Mouse (Mus musculus): ENCODE data around the gene Zfp821. TPM values are rescaled to one million over a fixed set of nuclear protein-coding genes. Genes with fewer than 3 reads are reported as not detected.

Zfp821 gene
- polyA plus RNA-seq, 1 experiment from 2014 or later = 12.2 TPM

DNA sequence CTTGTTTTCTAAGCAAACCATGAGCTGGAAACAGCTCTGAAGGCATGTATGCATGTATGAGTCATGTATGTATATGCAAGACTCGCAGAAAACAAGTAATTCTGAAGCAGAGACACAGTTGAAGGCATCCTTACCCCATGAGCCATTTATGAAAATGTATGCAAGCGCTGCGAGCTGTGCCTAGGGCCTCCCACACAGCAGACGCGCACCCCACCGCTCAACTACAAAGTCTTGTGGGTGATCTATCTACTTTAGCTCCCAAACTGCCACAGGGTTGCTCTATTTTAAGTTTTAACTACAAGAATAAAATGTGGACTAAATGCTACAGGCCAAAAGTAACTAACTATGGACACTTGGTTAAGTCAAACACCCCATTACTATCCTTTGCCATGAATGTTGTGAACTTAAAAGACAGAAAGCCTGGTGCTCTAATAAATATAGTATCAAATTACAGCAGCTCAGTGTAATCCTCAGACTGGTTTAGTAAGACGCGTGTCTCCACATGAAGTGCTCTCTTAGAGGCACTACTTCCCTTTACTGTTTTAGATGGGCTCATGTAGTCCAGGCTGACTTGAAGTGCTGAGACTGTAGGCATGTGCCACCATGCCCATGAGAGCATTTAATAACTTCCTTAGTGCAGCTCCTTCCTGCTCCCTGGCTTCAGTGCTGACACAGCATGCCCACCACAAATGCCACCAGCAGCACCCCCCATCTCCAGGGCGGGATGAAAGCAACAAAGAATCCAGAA is 29.3 kb upstream of the Zfp821 start:
- H3K4me1 ChIP-seq (replicated peaks; ENCODE audit: control insufficient read depth, insufficient read depth) = no peaks in the 10 kb centered on the region
- no peak for TF ChIP-seq EP300 (optimal IDR thresholded peaks at IDR 0.05)
- TF ChIP-seq CTCF (IDR thresholded peaks at IDR 0.05; ENCODE audit: low read depth) = no peak
- WGBS = 79% methylated on average over 9 of the region's 9 CpGs
- H3K4me3 ChIP-seq (ENCODE audit: low read depth, low read length) = no peak overlapping the region
- no peaks in the 10 kb centered on the region for H3K9me3 ChIP-seq (ENCODE audit: control insufficient read depth, low read length)
- no peak overlapping the region for H3K9ac ChIP-seq (ENCODE audit: low read length)
- H3K4me2 ChIP-seq (replicated peaks; ENCODE audit: low read depth) = no peak overlapping the region
- DNase-seq (ENCODE audit: low spot score) (no peak), ATAC-seq (ENCODE audit: low FRiP score, low TSS enrichment) (no peak)
- H3K27ac ChIP-seq (replicated peaks) = 0 out of 2 replicates have a peak overlapping the region, but pooled peaks have one; percentile 9
- peaks cover 37% of the 10 kb centered on the region for H3K36me3 ChIP-seq (ENCODE audit: control insufficient read depth, insufficient read depth, low read length)
- no peaks in the 10 kb centered on the region for H3K27me3 ChIP-seq (ENCODE audit: control insufficient read depth, insufficient read depth, low read length)

DNA sequence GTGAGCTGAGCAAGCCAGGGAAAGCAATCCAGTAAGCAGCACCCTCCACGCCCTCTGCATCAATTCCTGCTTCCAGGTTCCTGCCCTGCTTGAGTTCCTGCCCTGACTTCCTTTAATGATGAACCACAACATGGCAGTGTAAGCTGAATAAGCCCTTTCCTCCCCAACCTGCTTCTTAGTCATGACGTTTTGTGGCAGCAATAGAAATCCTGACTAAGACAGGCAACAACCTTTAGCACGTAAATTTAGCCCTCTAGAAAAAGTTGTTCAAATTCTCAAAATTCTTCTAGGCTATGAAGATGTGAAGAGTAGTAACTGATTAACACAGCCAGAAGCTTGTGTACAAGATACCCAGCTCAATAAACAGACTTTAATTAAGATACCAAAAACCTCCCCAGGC is 23.8 kb upstream of the Zfp821 start:
- H3K9me3 ChIP-seq (ENCODE audit: control insufficient read depth, low read length) = no peaks in the 10 kb centered on the region
- H3K4me1 ChIP-seq (replicated peaks; ENCODE audit: control insufficient read depth, insufficient read depth) = no peaks in the 10 kb centered on the region
- WGBS = 65% methylated on average over 3 of the region's 3 CpGs
- no peak overlapping the region for H3K27ac ChIP-seq (replicated peaks)
- no peaks in the 10 kb centered on the region for H3K27me3 ChIP-seq (ENCODE audit: control insufficient read depth, insufficient read depth, low read length)
- peaks cover 21% of the 10 kb centered on the region for H3K36me3 ChIP-seq (ENCODE audit: control insufficient read depth, insufficient read depth, low read length)
- DNase-seq (ENCODE audit: low spot score) = no peak
- H3K4me3 ChIP-seq (ENCODE audit: low read depth, low read length) = no peak overlapping the region
- H3K9ac ChIP-seq (ENCODE audit: low read length) = no peak overlapping the region
- no peak for ATAC-seq (ENCODE audit: low FRiP score, low TSS enrichment)
- TF ChIP-seq CTCF (IDR thresholded peaks at IDR 0.05; ENCODE audit: low read depth) = no peak
- TF ChIP-seq EP300 (optimal IDR thresholded peaks at IDR 0.05) = no peak
- H3K4me2 ChIP-seq (replicated peaks; ENCODE audit: low read depth) = no peak overlapping the region

DNA sequence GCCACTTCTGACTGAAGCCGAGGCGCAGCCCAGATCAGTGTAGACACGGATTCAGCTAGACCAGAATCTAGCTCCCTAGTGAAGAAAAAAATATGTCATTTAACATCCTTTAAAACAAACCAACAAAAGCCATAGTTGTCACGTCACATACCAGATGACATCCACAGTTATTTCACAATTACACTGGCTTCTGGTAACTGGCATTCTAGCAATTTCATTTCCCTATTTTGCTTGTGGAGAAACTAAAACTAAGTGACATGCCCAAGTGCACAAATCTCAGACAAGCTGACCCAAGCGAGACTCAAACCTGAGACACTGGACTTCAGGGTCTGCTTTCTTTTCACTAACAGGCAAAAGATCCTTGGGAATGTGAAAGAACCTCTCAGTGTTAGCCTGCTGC is 23.2 kb upstream of the Zfp821 start:
- H3K9me3 ChIP-seq (ENCODE audit: control insufficient read depth, low read length) = no peaks in the 10 kb centered on the region
- no peak overlapping the region for H3K9ac ChIP-seq (ENCODE audit: low read length)
- TF ChIP-seq EP300 (optimal IDR thresholded peaks at IDR 0.05) = no peak
- TF ChIP-seq CTCF (IDR thresholded peaks at IDR 0.05; ENCODE audit: low read depth) = no peak
- no peaks in the 10 kb centered on the region for H3K27me3 ChIP-seq (ENCODE audit: control insufficient read depth, insufficient read depth, low read length)
- no peak overlapping the region for H3K27ac ChIP-seq (replicated peaks)
- no peak for DNase-seq (ENCODE audit: low spot score)
- 89% methylated on average over 5 of the region's 5 CpGs for WGBS
- H3K4me2 ChIP-seq (replicated peaks; ENCODE audit: low read depth) = no peak overlapping the region
- peaks cover 19% of the 10 kb centered on the region for H3K36me3 ChIP-seq (ENCODE audit: control insufficient read depth, insufficient read depth, low read length)
- H3K4me3 ChIP-seq (ENCODE audit: low read depth, low read length) = no peak overlapping the region
- no peak for ATAC-seq (ENCODE audit: low FRiP score, low TSS enrichment)
- H3K4me1 ChIP-seq (replicated peaks; ENCODE audit: control insufficient read depth, insufficient read depth) = no peaks in the 10 kb centered on the region

DNA sequence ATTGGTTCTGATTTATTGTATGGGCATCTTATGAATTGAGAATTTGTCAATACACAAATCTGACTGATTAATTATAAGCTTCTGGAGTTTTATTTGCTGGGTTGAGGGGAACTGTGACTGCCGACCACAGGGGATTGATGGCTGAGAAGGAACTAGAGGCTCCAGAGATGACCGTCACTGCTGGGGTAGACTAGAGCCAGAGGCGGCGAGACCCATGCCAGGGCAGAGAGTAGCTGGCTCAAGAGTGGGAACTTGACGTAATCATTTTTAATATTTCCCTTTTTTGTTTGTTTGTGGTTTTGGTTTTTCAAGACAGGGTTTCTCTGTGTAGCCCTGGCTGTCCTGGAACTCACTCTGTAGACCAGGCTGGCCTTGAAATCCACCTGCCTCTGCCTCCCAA is 18.1 kb upstream of the Zfp821 start:
- Histone ChIP-seq H3K9me3 (ENCODE audit: control insufficient read depth, low read length) (no peaks in the 10 kb centered on the region), H3K4me3 (ENCODE audit: low read depth, low read length) (no peak overlapping the region), H3K4me1 (replicated peaks; ENCODE audit: control insufficient read depth, insufficient read depth) (peaks cover 5% of the 10 kb centered on the region), H3K27ac (replicated peaks) (no peak overlapping the region), H3K4me2 (replicated peaks; ENCODE audit: low read depth) (no peak overlapping the region), H3K9ac (ENCODE audit: low read length) (no peak overlapping the region), H3K27me3 (ENCODE audit: control insufficient read depth, insufficient read depth, low read length) (no peaks in the 10 kb centered on the region), H3K36me3 (ENCODE audit: control insufficient read depth, insufficient read depth, low read length) (peaks cover 4% of the 10 kb centered on the region)
- no peak for TF ChIP-seq CTCF (IDR thresholded peaks at IDR 0.05; ENCODE audit: low read depth)
- no peak for TF ChIP-seq EP300 (optimal IDR thresholded peaks at IDR 0.05)
- 82% methylated on average over 5 of the region's 5 CpGs for WGBS
- DNase-seq (ENCODE audit: low spot score) (no peak), ATAC-seq (ENCODE audit: low FRiP score, low TSS enrichment) (no peak)

DNA sequence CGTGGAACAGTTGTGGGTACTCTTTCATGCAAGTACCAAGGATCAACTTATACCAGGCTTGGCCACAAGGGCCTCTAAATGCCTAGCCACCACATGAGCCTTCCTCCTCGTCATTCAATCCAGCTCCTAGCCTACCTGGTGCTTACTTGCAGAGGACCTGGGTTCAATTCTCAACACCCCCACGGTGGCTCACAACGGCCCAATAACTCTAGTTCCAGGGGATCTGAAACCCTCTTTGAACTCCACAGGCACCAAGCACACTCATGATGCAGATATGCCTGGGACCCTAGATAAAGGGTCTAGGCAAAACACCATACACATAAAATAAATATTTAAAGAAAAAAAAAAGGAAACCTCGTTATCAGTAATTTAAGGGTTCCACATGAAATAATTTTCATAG is 13.6 kb upstream of the Zfp821 start:
- Histone ChIP-seq H3K4me1 (replicated peaks; ENCODE audit: control insufficient read depth, insufficient read depth) (peaks cover 9% of the 10 kb centered on the region), H3K27me3 (ENCODE audit: control insufficient read depth, insufficient read depth, low read length) (no peaks in the 10 kb centered on the region), H3K9ac (ENCODE audit: low read length) (no peak overlapping the region), H3K4me2 (replicated peaks; ENCODE audit: low read depth) (peak overlapping the region; percentile 49), H3K27ac (replicated peaks) (no peak overlapping the region), H3K36me3 (ENCODE audit: control insufficient read depth, insufficient read depth, low read length) (no peaks in the 10 kb centered on the region), H3K4me3 (ENCODE audit: low read depth, low read length) (peak overlapping the region; percentile 99), H3K9me3 (ENCODE audit: control insufficient read depth, low read length) (no peaks in the 10 kb centered on the region)
- DNase-seq (ENCODE audit: low spot score) = peak; percentile 38
- ATAC-seq (ENCODE audit: low FRiP score, low TSS enrichment) = no peak
- TF ChIP-seq CTCF (IDR thresholded peaks at IDR 0.05; ENCODE audit: low read depth) = peak; percentile 46
- TF ChIP-seq EP300 (optimal IDR thresholded peaks at IDR 0.05) = no peak
- WGBS = 34% methylated on average over 5 of the region's 5 CpGs

DNA sequence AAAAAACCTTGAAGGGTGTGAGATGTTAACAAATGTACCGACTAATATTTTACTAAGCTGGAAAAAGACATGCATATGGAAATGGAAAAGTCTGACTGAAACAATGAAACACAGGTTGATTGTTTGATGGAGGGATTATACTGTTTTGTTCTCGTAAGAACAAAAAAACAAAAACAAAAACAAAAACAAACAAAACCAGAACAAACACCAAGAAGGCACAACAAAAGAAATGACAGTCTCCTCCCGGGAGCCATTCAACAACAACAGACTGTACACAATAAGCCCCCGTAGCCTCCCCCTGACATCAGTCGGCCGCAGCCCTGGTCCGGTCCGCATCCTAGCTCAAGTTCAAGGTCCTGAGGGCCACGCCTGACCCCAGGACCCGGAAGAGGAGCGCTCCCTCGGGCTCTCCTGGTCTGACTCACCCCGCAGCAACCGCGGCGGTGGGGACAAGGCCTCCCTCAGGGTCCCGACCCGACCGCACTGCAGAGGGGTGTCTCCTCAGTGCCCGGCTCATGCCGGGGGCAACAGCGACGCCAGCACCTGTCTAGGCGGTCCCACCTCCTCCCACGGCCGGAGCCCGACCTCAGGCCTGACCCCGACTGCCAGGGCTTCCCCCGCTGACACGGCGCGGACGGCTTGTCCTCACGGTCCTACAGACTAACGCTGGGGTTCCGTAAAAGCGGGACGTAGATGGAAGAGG is 12.8 kb upstream of the Zfp821 start:
- peak overlapping the region; percentile 92 for H3K27ac ChIP-seq (replicated peaks)
- TF ChIP-seq CTCF (IDR thresholded peaks at IDR 0.05; ENCODE audit: low read depth) (no peak), EP300 (optimal IDR thresholded peaks at IDR 0.05) (no peak)
- H3K4me2 ChIP-seq (replicated peaks; ENCODE audit: low read depth) = peak overlapping the region; percentile 49
- WGBS = 2% methylated on average over 38 of the region's 38 CpGs
- DNase-seq (ENCODE audit: low spot score) (peak; percentile 80), ATAC-seq (ENCODE audit: low FRiP score, low TSS enrichment) (peak; percentile 81)
- H3K4me1 ChIP-seq (replicated peaks; ENCODE audit: control insufficient read depth, insufficient read depth) = peaks cover 9% of the 10 kb centered on the region
- H3K27me3 ChIP-seq (ENCODE audit: control insufficient read depth, insufficient read depth, low read length) = no peaks in the 10 kb centered on the region
- H3K9me3 ChIP-seq (ENCODE audit: control insufficient read depth, low read length) = no peaks in the 10 kb centered on the region
- H3K36me3 ChIP-seq (ENCODE audit: control insufficient read depth, insufficient read depth, low read length) = no peaks in the 10 kb centered on the region
- H3K4me3 ChIP-seq (ENCODE audit: low read depth, low read length) = peak overlapping the region; percentile 99
- peak overlapping the region; percentile 98 for H3K9ac ChIP-seq (ENCODE audit: low read length)
